Mouse (Mus musculus) kidney, adult 2 months (tissue): ENCODE data around the gene Kcnk1. TPM values are rescaled to one million over a fixed set of nuclear protein-coding genes. Genes with fewer than 3 reads are reported as not detected.

Experiments used
- DNase-seq: peaks from one replicate; pipeline ENCODE4 v3.0.0; 2021
- H3K27ac ChIP-seq: fragments of 200-500 bp; 2 replicates; pipeline ENCODE4 v1.5.1; 2012; ENCODE audit warnings: low read depth, low read length, control low read depth, inconsistent platforms; ENCODE audit not compliant: insufficient read depth
- H3K27me3 ChIP-seq: fragments of 200-500 bp; replicated peaks from 2 replicates; pipeline ENCODE4 v1.6.1; 2012; ENCODE audit warnings: mild to moderate bottlenecking, moderate library complexity, low read length, inconsistent platforms; ENCODE audit not compliant: control insufficient read depth, insufficient read depth
- H3K36me3 ChIP-seq: fragments of 200-500 bp; 2 replicates; pipeline ENCODE4 v1.6.1; 2012; ENCODE audit warnings: mild to moderate bottlenecking, moderate library complexity, low read length, inconsistent platforms; ENCODE audit not compliant: control insufficient read depth, insufficient read depth
- H3K4me1 ChIP-seq: fragments of 200-500 bp; 2 replicates; pipeline ENCODE4 v1.6.1; 2011; ENCODE audit warnings: low read length; ENCODE audit not compliant: control insufficient read depth, insufficient read depth
- H3K4me3 ChIP-seq: fragments of 200-500 bp; 2 replicates; pipeline ENCODE4 v1.5.1; 2011; ENCODE audit warnings: mild to moderate bottlenecking, low read depth, low read length, control low read depth; ENCODE audit not compliant: insufficient read depth
- CTCF ChIP-seq: fragments of 200-500 bp; conservative IDR thresholded peaks from 2 replicates; pipeline ENCODE4 v1.5.1; 2011; ENCODE audit warnings: low read depth, mild to moderate bottlenecking, control low read depth, low read length, moderate library complexity, mixed read lengths; ENCODE audit not compliant: insufficient read depth, insufficient read length
- POLR2A ChIP-seq: fragments of 200-500 bp; IDR thresholded peaks from one replicate; pipeline ENCODE4 v1.6.1; 2011; ENCODE audit warnings: low read depth, low read length, control low read depth
- WGBS: fragments of 180-500 bp; shearing (Covaris S2); methylation state at CpG from one replicate; pipeline ENCODE4 v1.1.7; 2018; 5-methylcytosine and 5-hydroxymethylcytosine counted together
- polyA plus RNA-seq: library from polyadenylated mRNA; depleted of rRNA; stranded (reverse); fragments of >200 nt; gene quantifications from 2 replicates; pipeline ENCODE4 v1.2.3, GENCODE M21; 2012

Gene Kcnk1
- polyA plus RNA-seq, 1 experiment = 91.2 TPM

GRCm38 (mm10) chr8:125957994-125958368, 37.0 kb upstream of the Kcnk1 start:
- 91% methylated on average over 1 of the region's 1 CpGs for WGBS
- DNase-seq = no peak
- H3K27me3 ChIP-seq = no peaks in the 10 kb centered on the region
- H3K4me3 ChIP-seq = no peak overlapping the region
- no peak for TF ChIP-seq POLR2A
- no peak for TF ChIP-seq CTCF
- no peak overlapping the region for H3K27ac ChIP-seq
- H3K4me1 ChIP-seq = no peaks in the 10 kb centered on the region
- H3K36me3 ChIP-seq = no peaks in the 10 kb centered on the region

- Histone ChIP-seq H3K27me3 (no peaks in the 10 kb centered on the region), H3K36me3 (no peaks in the 10 kb centered on the region), H3K4me3 (no peak overlapping the region), H3K27ac (no peak overlapping the region), H3K4me1 (no peaks in the 10 kb centered on the region)
- no peak for DNase-seq
- 55% methylated on average over 4 of the region's 4 CpGs for WGBS
- TF ChIP-seq CTCF (no peak), POLR2A (no peak)
These were observed 35.6 kb upstream of the Kcnk1 start for GRCm38 (mm10) chr8:125959363-125959771.

GRCm38 (mm10) chr8:125960037-125960436, 34.9 kb upstream of the Kcnk1 start:
- WGBS = 85% methylated on average over 8 of the region's 8 CpGs
- Histone ChIP-seq H3K36me3 (no peaks in the 10 kb centered on the region), H3K27ac (no peak overlapping the region), H3K4me3 (no peak overlapping the region), H3K4me1 (no peaks in the 10 kb centered on the region), H3K27me3 (no peaks in the 10 kb centered on the region)
- no peak for DNase-seq
- TF ChIP-seq CTCF = no peak
- TF ChIP-seq POLR2A = no peak

DNA sequence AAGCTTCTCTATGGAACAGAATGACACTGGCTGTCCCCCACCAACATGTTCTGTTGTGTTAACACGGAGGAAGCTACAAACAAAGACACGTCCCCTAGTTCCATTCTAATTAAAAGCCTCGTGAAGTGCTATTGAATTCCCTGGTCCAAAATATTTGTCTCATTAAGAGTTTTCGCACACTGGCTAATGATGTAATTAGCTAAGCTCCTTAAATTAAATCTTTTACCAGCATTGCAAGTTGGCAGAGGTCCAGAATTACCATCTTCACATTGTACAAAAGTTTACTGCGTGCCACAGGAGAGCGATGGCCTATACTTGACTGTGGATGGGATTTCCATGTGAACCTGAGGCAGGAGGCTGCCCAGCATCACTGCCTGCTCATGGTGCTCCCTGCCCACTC, 33.2 kb upstream of the Kcnk1 start:
- H3K27me3 ChIP-seq = no peaks in the 10 kb centered on the region
- no peaks in the 10 kb centered on the region for H3K4me1 ChIP-seq
- TF ChIP-seq CTCF = no peak
- no peak for TF ChIP-seq POLR2A
- DNase-seq = no peak
- no peak overlapping the region for H3K4me3 ChIP-seq
- no peak overlapping the region for H3K27ac ChIP-seq
- H3K36me3 ChIP-seq = no peaks in the 10 kb centered on the region
- 88% methylated on average over 6 of the region's 6 CpGs for WGBS

DNA sequence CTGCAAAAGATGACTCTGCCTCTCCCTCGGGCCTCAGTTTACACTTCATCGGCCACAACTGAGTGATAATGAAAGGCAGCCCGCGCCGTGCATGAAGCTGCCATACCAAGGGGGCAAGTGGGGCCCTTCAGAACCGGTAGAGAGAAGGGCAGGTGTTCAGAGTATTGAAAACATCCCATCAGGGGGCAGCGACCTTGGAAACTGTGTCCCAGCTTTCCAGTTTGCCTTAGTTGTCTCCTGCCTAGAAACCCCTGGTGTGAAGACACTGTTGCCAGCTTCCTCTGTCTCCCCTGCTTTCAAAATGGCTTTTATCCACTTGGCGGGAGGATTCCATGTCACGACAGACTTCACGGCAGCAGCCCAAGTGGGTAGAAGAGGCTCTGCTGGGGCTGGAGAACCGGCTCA, 31.2 kb upstream of the Kcnk1 start:
- no peak overlapping the region for H3K27ac ChIP-seq
- H3K36me3 ChIP-seq = no peaks in the 10 kb centered on the region
- no peaks in the 10 kb centered on the region for H3K4me1 ChIP-seq
- TF ChIP-seq CTCF (no peak), POLR2A (no peak)
- 15% methylated on average over 11 of the region's 11 CpGs for WGBS
- DNase-seq = no peak
- no peaks in the 10 kb centered on the region for H3K27me3 ChIP-seq
- H3K4me3 ChIP-seq = no peak overlapping the region

GRCm38 (mm10) chr8:125971336-125971735, 23.6 kb upstream of the Kcnk1 start:
- TF ChIP-seq POLR2A (no peak), CTCF (no peak)
- WGBS = 55% methylated on average over 3 of the region's 3 CpGs
- Histone ChIP-seq H3K27ac (no peak overlapping the region), H3K4me1 (no peaks in the 10 kb centered on the region), H3K36me3 (no peaks in the 10 kb centered on the region), H3K4me3 (no peak overlapping the region), H3K27me3 (no peaks in the 10 kb centered on the region; the same call in 1 of the 2 replicates)
- DNase-seq = no peak

GRCm38 (mm10) chr8:125975981-125976380, 19.0 kb upstream of the Kcnk1 start:
- Histone ChIP-seq H3K36me3 (no peaks in the 10 kb centered on the region), H3K4me3 (no peak overlapping the region), H3K27ac (no peak overlapping the region), H3K27me3 (no peaks in the 10 kb centered on the region), H3K4me1 (no peaks in the 10 kb centered on the region)
- peak; percentile 37 for DNase-seq
- 54% methylated on average over 4 of the region's 4 CpGs for WGBS
- TF ChIP-seq CTCF (no peak), POLR2A (no peak)

DNA sequence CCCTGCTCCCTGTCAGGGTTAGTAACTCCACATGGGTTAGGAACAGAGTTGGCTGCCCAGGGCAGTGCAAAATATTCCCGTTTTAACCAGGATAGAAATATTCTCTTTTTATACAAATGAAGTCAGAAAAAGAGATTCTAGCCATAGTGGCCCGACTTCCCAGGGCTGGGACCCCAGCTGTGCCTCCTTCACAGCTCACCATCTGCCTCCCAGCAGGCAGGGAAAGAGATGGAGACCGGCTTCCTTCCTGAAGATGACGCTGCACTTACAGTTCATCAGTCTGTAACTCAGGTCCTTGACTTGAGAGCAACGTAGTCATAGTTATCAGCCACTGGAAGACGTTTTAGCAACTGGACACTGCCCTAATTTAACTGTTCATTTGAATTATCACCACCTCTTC, 14.1 kb upstream of the Kcnk1 start:
- Histone ChIP-seq H3K27ac (no peak overlapping the region), H3K27me3 (no peaks in the 10 kb centered on the region), H3K36me3 (no peaks in the 10 kb centered on the region), H3K4me3 (no peak overlapping the region), H3K4me1 (no peaks in the 10 kb centered on the region)
- TF ChIP-seq POLR2A (no peak), CTCF (no peak)
- 31% methylated on average over 6 of the region's 6 CpGs for WGBS
- no peak for DNase-seq
